Mouse (Mus musculus) embryonic fibroblast, embryonic 13.5 days (primary cell): ENCODE results near the gene Lta. TPM values are rescaled to one million over a fixed set of nuclear protein-coding genes. Genes with fewer than 3 reads are reported as not detected.

Source experiments
- H3K27ac ChIP-seq: 2 replicates; pipeline ENCODE4 v1.5.1; 2012; ENCODE audit warnings: low read length, control low read depth, inconsistent platforms; ENCODE audit not compliant: insufficient read depth
- H3K4me1 ChIP-seq: 2 replicates; pipeline ENCODE4 v1.6.1; 2011; ENCODE audit warnings: low read length; ENCODE audit not compliant: control insufficient read depth, insufficient read depth
- H3K4me3 ChIP-seq: 2 replicates; pipeline ENCODE4 v1.5.1; 2011; ENCODE audit warnings: mild to moderate bottlenecking, control low read depth, low read length; ENCODE audit not compliant: insufficient read depth
- CTCF ChIP-seq: IDR thresholded peaks from 2 replicates; pipeline ENCODE4 v1.5.1; 2011; ENCODE audit warnings: mild to moderate bottlenecking, control low read depth, low read length, moderate library complexity, borderline replicate concordance; ENCODE audit not compliant: insufficient read depth
- POLR2A ChIP-seq: IDR thresholded peaks from 2 replicates; pipeline ENCODE4 v1.6.1; 2011; ENCODE audit warnings: low read depth, mild to moderate bottlenecking, control low read depth, low read length, moderate library complexity
- polyA plus RNA-seq: library from polyadenylated mRNA; stranded (reverse); fragments of >200 nt; gene quantifications from 2 replicates; pipeline ENCODE4 v1.2.4, GENCODE M21; 2011; ENCODE audit warnings: low read depth; ENCODE audit not compliant: missing spikeins, insufficient read length

The Lta gene
- polyA plus RNA-seq, 1 experiment = not detected

- H3K27ac ChIP-seq = no peak overlapping the region
- H3K4me1 ChIP-seq = no peaks in the 10 kb centered on the region
- no peak overlapping the region for H3K4me3 ChIP-seq
- TF ChIP-seq POLR2A (no peak), CTCF (no peak)
These were observed 4.8 kb upstream of the Lta start for GRCm38 (mm10) chr17:35209785-35210535.

- TF ChIP-seq CTCF = no peak
- TF ChIP-seq POLR2A = no peak
- H3K4me3 ChIP-seq = no peak overlapping the region
- H3K4me1 ChIP-seq = no peaks in the 10 kb centered on the region
- no peak overlapping the region for H3K27ac ChIP-seq
These were observed 224 bp upstream of the Lta start for GRCm38 (mm10) chr17:35205380-35205769.

GRCm38 (mm10) chr17:35202442-35202841 is 2.7 kb downstream of the Lta start:
- no peak for TF ChIP-seq CTCF
- no peak for TF ChIP-seq POLR2A
- Histone ChIP-seq H3K4me1 (no peaks in the 10 kb centered on the region), H3K27ac (no peak overlapping the region), H3K4me3 (no peak overlapping the region)

- H3K27ac ChIP-seq = no peak within 1 kb of the TSS
- no peaks in the 10 kb centered on the region for H3K4me1 ChIP-seq
- H3K4me3 ChIP-seq = no peak within 1 kb of the TSS
- no peak for TF ChIP-seq CTCF
These were observed 3.4 kb downstream of the Lta start, which contains the start of gene Tnf for GRCm38 (mm10) chr17:35201787-35202186. Gene Tnf, minus strand, starts transcription at chr17:35202007.

GRCm38 (mm10) chr17:35201128-35201527 is 4.0 kb downstream of the Lta start:
- no peak overlapping the region for H3K27ac ChIP-seq
- TF ChIP-seq POLR2A (no peak), CTCF (no peak)
- no peaks in the 10 kb centered on the region for H3K4me1 ChIP-seq
- H3K4me3 ChIP-seq = no peak overlapping the region

GRCm38 (mm10) chr17:35200398-35200797 is 4.8 kb downstream of the Lta start:
- Histone ChIP-seq H3K27ac (no peak overlapping the region), H3K4me3 (no peak overlapping the region)
- TF ChIP-seq CTCF (no peak), POLR2A (no peak)

GRCm38 (mm10) chr17:35198946-35199345 is 6.2 kb downstream of the Lta start:
- TF ChIP-seq POLR2A (no peak), CTCF (no peak)
- Histone ChIP-seq H3K4me3 (no peak overlapping the region), H3K27ac (no peak overlapping the region), H3K4me1 (no peaks in the 10 kb centered on the region; the same call in 1 of the 2 replicates)

More at GRCm38 (mm10) chr17:35200398-35200797, 4.8 kb downstream of the Lta start:
- H3K4me1 ChIP-seq = no peaks in the 10 kb centered on the region; the same call in 1 of the 2 replicates

- H3K27ac ChIP-seq = no peak overlapping the region
- no peak overlapping the region for H3K4me3 ChIP-seq
- H3K4me1 ChIP-seq = no peaks in the 10 kb centered on the region; the same call in 1 of the 2 replicates
- TF ChIP-seq POLR2A (no peak), CTCF (no peak)
These were observed 7.1 kb downstream of the Lta start for GRCm38 (mm10) chr17:35198029-35198428.

- TF ChIP-seq CTCF = no peak
- no peak for TF ChIP-seq POLR2A
- no peak overlapping the region for H3K4me3 ChIP-seq
- no peak overlapping the region for H3K27ac ChIP-seq
- H3K4me1 ChIP-seq = no peaks in the 10 kb centered on the region; the same call in 1 of the 2 replicates
These were observed 8.0 kb downstream of the Lta start for GRCm38 (mm10) chr17:35197126-35197525.

GRCm38 (mm10) chr17:35196321-35196641 is 8.9 kb downstream of the Lta start:
- no peaks in the 10 kb centered on the region; the same call in 1 of the 2 replicates for H3K4me1 ChIP-seq
- TF ChIP-seq CTCF (no peak), POLR2A (no peak)
- no peak overlapping the region for H3K27ac ChIP-seq
- no peak overlapping the region for H3K4me3 ChIP-seq
